Mouse (Mus musculus): ENCODE data around the gene Speg.

GRCm38 (mm10) chr1:75380951-75381350 is 5.9 kb downstream of the Speg start:
- TF ChIP-seq CTCF (conservative IDR thresholded peaks at IDR 0.05; ENCODE audit: insufficient read depth, insufficient read length, low read depth, low read length) (no peak), POLR2A (IDR thresholded peaks at IDR 0.05; ENCODE audit: low read depth, low read length) (no peak)
